Mouse (Mus musculus) G1E (cell line): Measurements from ENCODE around the gene Naa10.

ENCODE experiments used
- CTCF ChIP-seq: IDR thresholded peaks from 2 replicates; pipeline ENCODE4 v1.5.1; 2012; ENCODE audit warnings: low read depth, low read length, inconsistent platforms, mixed read lengths
- GATA1 ChIP-seq: IDR thresholded peaks from 2 replicates; pipeline ENCODE4 v1.6.1; 2012; ENCODE audit warnings: borderline replicate concordance, low read length, inconsistent platforms, mixed read lengths
- GATA2 ChIP-seq: IDR thresholded peaks from 2 replicates; pipeline ENCODE4 v1.6.1; 2012; ENCODE audit warnings: low read depth, low read length, inconsistent platforms, borderline replicate concordance
- POLR2AphosphoS5 ChIP-seq: IDR thresholded peaks from 2 replicates; pipeline ENCODE4 v1.6.1; 2012; ENCODE audit warnings: low read depth, low read length, inconsistent platforms; ENCODE audit not compliant: insufficient replicate concordance
- TAL1 ChIP-seq: conservative IDR thresholded peaks from 2 replicates; pipeline ENCODE4 v1.6.1; 2012; ENCODE audit warnings: low read depth, low read length, inconsistent platforms, mixed read lengths

DNA sequence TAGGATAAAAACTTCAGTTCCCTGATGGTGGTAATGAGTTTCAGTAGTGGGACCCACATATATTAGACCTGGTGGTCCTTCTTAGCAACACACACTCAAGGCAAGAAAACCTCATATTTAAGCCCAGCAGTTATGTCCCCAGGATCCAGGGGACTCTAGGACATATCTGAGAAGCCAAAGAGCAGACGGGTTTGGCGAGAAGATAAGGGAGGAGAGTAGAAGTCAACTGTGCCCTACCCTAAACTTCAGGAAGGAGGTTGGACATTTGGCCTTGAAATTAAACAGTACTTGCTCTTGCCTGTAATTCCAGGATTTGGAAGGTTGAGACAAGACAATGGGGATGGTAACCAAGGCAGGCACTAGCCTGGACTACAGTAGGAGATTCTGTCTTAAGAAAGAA lies 48.0 kb upstream of the Naa10 start:
- TF ChIP-seq CTCF (no peak), TAL1 (no peak), POLR2AphosphoS5 (no peak), GATA1 (no peak), GATA2 (no peak)
